Mouse (Mus musculus): ENCODE data around the gene Rnf17. TPM values are rescaled to one million over a fixed set of nuclear protein-coding genes. Genes with fewer than 3 reads are reported as not detected.

The Rnf17 gene
- total RNA-seq, 1 experiment, result 34.0 TPM

DNA sequence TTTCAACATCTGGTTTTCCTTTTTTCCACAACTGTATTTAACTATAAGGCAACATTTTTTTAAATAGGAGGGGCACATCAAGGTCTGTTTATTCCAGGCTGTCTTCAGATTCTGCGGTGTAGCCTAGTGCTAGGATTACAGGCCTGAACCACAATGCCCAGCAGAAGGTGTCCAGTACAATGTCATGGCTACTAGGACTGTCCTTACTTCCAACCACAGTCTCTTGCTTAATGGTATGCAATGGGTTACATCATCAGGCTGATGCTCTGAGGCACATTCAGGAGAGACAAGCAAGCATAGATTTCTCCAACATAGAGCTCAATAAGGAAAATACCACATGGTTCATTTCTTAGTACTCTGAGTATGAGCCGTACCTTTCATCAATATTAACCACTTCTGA is 152.3 kb downstream of the Rnf17 start:
- no peak overlapping the region for H3K4me3 ChIP-seq (ENCODE audit: insufficient read depth in 1 of 2, low read depth in 1 of 2, low read length in 2 of 2, poor library complexity in 1 of 2, severe bottlenecking in 1 of 2)
- no peaks in the 10 kb centered on the region for H3K9me3 ChIP-seq (ENCODE audit: control insufficient read depth, insufficient read depth, low read depth, low read length)
- DNase-seq (ENCODE audit: low read depth, low spot score), result no peak
- no peaks in the 10 kb centered on the region for H3K4me1 ChIP-seq (ENCODE audit: control insufficient read depth in 2 of 2, insufficient read depth in 2 of 2, low read length in 2 of 2, poor library complexity in 1 of 2)
- in situ Hi-C loops (cut with MboI; ENCODE audit: low sequenced_read_pairs in 2 of 2, unreplicated experiment in 2 of 2), result no loop called here
- no peaks in the 10 kb centered on the region; the same call in 1 of the 2 replicates for H3K36me3 ChIP-seq (ENCODE audit: control insufficient read depth, insufficient read depth, low read length, poor library complexity, severe bottlenecking)
- TF ChIP-seq HCFC1 (IDR thresholded peaks at IDR 0.05; ENCODE audit: borderline replicate concordance, insufficient read depth, low read length), result no peak
- H3K27ac ChIP-seq (ENCODE audit: insufficient read depth, low read depth, low read length, poor library complexity, severe bottlenecking), result no peak overlapping the region
- no peak overlapping the region for H3K9ac ChIP-seq (ENCODE audit: insufficient read depth, low read depth, low read length, poor library complexity, severe bottlenecking)

DNA sequence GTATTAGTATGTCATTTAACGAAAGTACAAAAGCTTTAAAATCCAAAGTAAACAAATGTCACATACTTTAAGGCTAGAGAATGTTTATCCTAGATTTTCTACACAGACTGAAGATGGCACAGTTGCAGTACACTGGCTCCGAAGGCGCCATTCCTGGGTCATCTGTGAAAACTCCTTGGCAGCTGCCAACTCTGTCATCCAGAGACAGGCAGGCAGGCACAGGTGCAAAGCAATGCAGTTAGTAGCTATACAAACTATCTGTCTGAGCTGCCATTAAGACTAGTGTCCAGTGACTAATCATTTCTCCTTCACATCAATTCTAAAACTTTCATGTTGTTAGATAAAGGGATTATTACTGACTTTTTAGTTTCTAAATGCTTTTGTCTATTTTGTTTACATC is 156.8 kb downstream of the Rnf17 start:
- Histone ChIP-seq H3K4me1 (ENCODE audit: control insufficient read depth in 2 of 2, insufficient read depth in 2 of 2, low read length in 2 of 2, poor library complexity in 1 of 2) (no peaks in the 10 kb centered on the region), H3K9me3 (ENCODE audit: control insufficient read depth, insufficient read depth, low read depth, low read length) (no peaks in the 10 kb centered on the region), H3K36me3 (ENCODE audit: control insufficient read depth, insufficient read depth, low read length, poor library complexity, severe bottlenecking) (peaks cover 4% of the 10 kb centered on the region; the same call in 1 of the 2 replicates), H3K4me3 (ENCODE audit: insufficient read depth in 1 of 2, low read depth in 1 of 2, low read length in 2 of 2, poor library complexity in 1 of 2, severe bottlenecking in 1 of 2) (no peak overlapping the region), H3K27ac (ENCODE audit: insufficient read depth, low read depth, low read length, poor library complexity, severe bottlenecking) (no peak overlapping the region), H3K9ac (ENCODE audit: insufficient read depth, low read depth, low read length, poor library complexity, severe bottlenecking) (no peak overlapping the region)
- in situ Hi-C loops (cut with MboI; ENCODE audit: low sequenced_read_pairs in 2 of 2, unreplicated experiment in 2 of 2), result no loop called here
- DNase-seq (ENCODE audit: low read depth, low spot score), result no peak
- no peak for TF ChIP-seq ZNF384 (IDR thresholded peaks at IDR 0.05; ENCODE audit: low read depth, low read length)

DNA sequence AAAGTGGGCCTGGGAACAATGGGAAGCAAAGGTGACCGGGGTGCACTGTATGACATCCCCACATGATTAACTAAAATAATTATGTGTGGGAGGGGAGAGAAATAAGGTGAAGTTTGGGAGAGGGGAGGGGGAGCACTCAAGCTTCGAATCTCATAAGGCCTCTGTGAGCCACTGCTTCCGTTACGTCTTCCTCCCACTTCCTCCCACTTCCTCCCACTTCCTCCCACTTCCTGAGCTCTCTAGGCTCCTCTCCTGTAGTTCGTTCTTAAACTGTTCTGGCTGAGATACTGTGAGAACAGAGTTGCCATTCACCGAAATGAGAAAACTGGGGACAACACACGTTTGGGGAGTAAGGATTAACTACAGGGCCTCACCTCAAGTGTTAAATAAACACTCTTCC is 165.1 kb downstream of the Rnf17 start:
- DNase-seq (ENCODE audit: low read depth, low spot score), result no peak
- Histone ChIP-seq H3K4me3 (ENCODE audit: insufficient read depth in 1 of 2, low read depth in 1 of 2, low read length in 2 of 2, poor library complexity in 1 of 2, severe bottlenecking in 1 of 2) (no peak overlapping the region), H3K4me1 (ENCODE audit: control insufficient read depth in 2 of 2, insufficient read depth in 2 of 2, low read length in 2 of 2, poor library complexity in 1 of 2) (0 out of 4 replicates have a peak, but pooled peaks cover 0 to 5% of the 10 kb centered on the region in 2 experiments), H3K9ac (ENCODE audit: insufficient read depth, low read depth, low read length, poor library complexity, severe bottlenecking) (no peak overlapping the region), H3K27ac (ENCODE audit: insufficient read depth, low read depth, low read length, poor library complexity, severe bottlenecking) (no peak overlapping the region), H3K9me3 (ENCODE audit: control insufficient read depth, insufficient read depth, low read depth, low read length) (no peaks in the 10 kb centered on the region), H3K36me3 (ENCODE audit: control insufficient read depth, insufficient read depth, low read length, poor library complexity, severe bottlenecking) (peaks cover 4% of the 10 kb centered on the region; the same call in 1 of the 2 replicates)
- no peak for TF ChIP-seq CHD2 (IDR thresholded peaks at IDR 0.05; ENCODE audit: low read depth, low read length)
- no peak for TF ChIP-seq ZC3H11A (IDR thresholded peaks at IDR 0.05; ENCODE audit: borderline replicate concordance, low read depth, low read length)
- no peak for TF ChIP-seq HCFC1 (IDR thresholded peaks at IDR 0.05; ENCODE audit: borderline replicate concordance, insufficient read depth, low read length)
- no peak for TF ChIP-seq MAFK (IDR thresholded peaks at IDR 0.05; ENCODE audit: insufficient read depth, low read depth, low read length)
- TF ChIP-seq ZNF384 (IDR thresholded peaks at IDR 0.05; ENCODE audit: low read depth, low read length), result no peak
- in situ Hi-C loops (cut with MboI; ENCODE audit: low sequenced_read_pairs in 2 of 2, unreplicated experiment in 2 of 2), result no loop called here

DNA sequence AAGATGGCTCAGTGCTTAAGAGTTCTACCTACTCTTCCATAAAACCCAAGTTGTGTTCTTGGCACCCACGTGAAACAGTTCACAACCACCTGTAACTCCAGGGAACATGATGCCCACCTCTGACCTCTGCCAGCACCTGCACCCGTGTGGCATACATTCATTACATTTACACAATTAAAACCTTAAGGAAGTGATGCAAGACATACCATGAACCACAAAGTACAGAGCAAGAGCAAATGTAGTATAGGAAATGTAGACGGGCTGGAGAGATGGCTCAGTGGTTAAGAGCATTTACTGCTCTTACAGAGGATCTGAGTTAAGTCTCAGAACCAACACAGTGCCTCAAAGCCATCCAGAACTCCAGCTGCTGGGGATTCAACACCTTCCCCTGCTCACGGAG is 166.7 kb downstream of the Rnf17 start:
- in situ Hi-C loops (cut with MboI; ENCODE audit: low sequenced_read_pairs in 2 of 2, unreplicated experiment in 2 of 2), result no loop called here
- DNase-seq (ENCODE audit: low read depth, low spot score), result no peak
- H3K4me1 ChIP-seq (ENCODE audit: control insufficient read depth in 2 of 2, insufficient read depth in 2 of 2, low read length in 2 of 2, poor library complexity in 1 of 2), result 0 out of 4 replicates have a peak, but pooled peaks cover 0 to 5% of the 10 kb centered on the region in 2 experiments
- no peak overlapping the region for H3K4me3 ChIP-seq (ENCODE audit: insufficient read depth in 1 of 2, low read depth in 1 of 2, low read length in 2 of 2, poor library complexity in 1 of 2, severe bottlenecking in 1 of 2)
- H3K9ac ChIP-seq (ENCODE audit: insufficient read depth, low read depth, low read length, poor library complexity, severe bottlenecking), result no peak overlapping the region
- TF ChIP-seq CHD2 (IDR thresholded peaks at IDR 0.05; ENCODE audit: low read depth, low read length), result no peak
- no peak for TF ChIP-seq ZC3H11A (IDR thresholded peaks at IDR 0.05; ENCODE audit: borderline replicate concordance, low read depth, low read length)
- no peak for TF ChIP-seq MAFK (IDR thresholded peaks at IDR 0.05; ENCODE audit: insufficient read depth, low read depth, low read length)
- TF ChIP-seq ZNF384 (IDR thresholded peaks at IDR 0.05; ENCODE audit: low read depth, low read length), result no peak
- no peak for TF ChIP-seq HCFC1 (IDR thresholded peaks at IDR 0.05; ENCODE audit: borderline replicate concordance, insufficient read depth, low read length)
- no peaks in the 10 kb centered on the region for H3K36me3 ChIP-seq (ENCODE audit: control insufficient read depth, insufficient read depth, low read length, poor library complexity, severe bottlenecking)
- no peaks in the 10 kb centered on the region for H3K9me3 ChIP-seq (ENCODE audit: control insufficient read depth, insufficient read depth, low read depth, low read length)
- H3K27ac ChIP-seq (ENCODE audit: insufficient read depth, low read depth, low read length, poor library complexity, severe bottlenecking), result no peak overlapping the region

DNA sequence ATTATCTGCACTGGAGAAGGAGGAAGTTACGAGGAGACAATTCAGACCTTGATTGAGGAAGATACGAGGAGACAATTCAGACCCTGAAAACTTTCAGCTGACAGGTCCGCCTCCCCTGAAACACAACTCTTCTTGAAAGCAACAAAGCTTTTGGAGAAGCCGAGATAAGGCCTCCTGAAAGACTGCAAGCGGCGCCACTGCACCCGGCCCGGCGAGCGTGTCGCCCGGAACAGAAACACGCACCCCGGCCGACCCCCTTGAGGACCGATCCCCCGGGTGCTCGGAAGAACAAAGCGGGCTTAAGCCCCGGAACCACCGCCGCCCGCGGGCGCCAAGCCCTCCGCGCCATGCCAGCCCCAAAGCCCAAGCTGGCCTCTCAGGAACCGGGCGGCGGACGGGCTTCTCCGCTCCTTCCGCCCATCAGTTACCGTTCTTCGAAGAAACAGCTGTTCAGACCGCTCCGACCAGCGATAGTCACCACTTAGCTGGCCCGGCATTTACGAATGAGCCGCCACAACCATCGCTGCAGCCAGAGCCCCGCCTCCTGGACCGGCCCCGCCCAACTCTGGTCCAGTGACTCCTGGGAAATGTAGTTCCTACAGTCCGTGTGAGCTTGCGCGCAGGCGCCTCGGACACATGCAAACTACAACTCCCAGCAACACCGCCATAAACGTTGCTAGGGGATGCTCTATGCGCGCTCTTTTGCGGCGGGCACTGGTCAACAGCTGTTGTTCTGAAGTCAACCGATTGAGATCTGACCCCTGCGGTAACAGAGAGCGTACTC is 169.1 kb downstream of the Rnf17 start:
- DNase-seq (ENCODE audit: low read depth, low spot score), result peak; percentile 95
- Histone ChIP-seq H3K9me3 (ENCODE audit: control insufficient read depth, insufficient read depth, low read depth, low read length) (no peaks in the 10 kb centered on the region), H3K4me1 (ENCODE audit: control insufficient read depth in 2 of 2, insufficient read depth in 2 of 2, low read length in 2 of 2, poor library complexity in 1 of 2) (peaks cover 3 to 5% of the 10 kb centered on the region in 2 experiments; a peak in 3 of 4 replicates), H3K36me3 (ENCODE audit: control insufficient read depth, insufficient read depth, low read length, poor library complexity, severe bottlenecking) (no peaks in the 10 kb centered on the region), H3K9ac (ENCODE audit: insufficient read depth, low read depth, low read length, poor library complexity, severe bottlenecking) (peak overlapping the region; percentile 87), H3K27ac (ENCODE audit: insufficient read depth, low read depth, low read length, poor library complexity, severe bottlenecking) (no peak overlapping the region), H3K4me3 (ENCODE audit: insufficient read depth in 1 of 2, low read depth in 1 of 2, low read length in 2 of 2, poor library complexity in 1 of 2, severe bottlenecking in 1 of 2) (peak overlapping the region; percentile 83 to 88)
- in situ Hi-C loops (cut with MboI; ENCODE audit: low sequenced_read_pairs in 2 of 2, unreplicated experiment in 2 of 2), result no loop called here
- TF ChIP-seq MAFK (IDR thresholded peaks at IDR 0.05; ENCODE audit: insufficient read depth, low read depth, low read length) (no peak), HCFC1 (IDR thresholded peaks at IDR 0.05; ENCODE audit: borderline replicate concordance, insufficient read depth, low read length) (peak; percentile 98)

All from ES-E14 (cell line).